Mouse (Mus musculus) liver, embryonic 14.5 days (tissue): Measurements from ENCODE around the gene Nrbf2. TPM values are rescaled to one million over a fixed set of nuclear protein-coding genes. Genes with fewer than 3 reads are reported as not detected.
A peak's percentile ranks its signal among the peaks of the same experiment; 100 is the strongest.

Experiments used
- ATAC-seq: fragments of 200-750 bp; cut with Nextera tagmentation; 2 replicates; pipeline ENCODE4 v1.8.0; 2017; ENCODE audit warnings: moderate number of reproducible peaks, mild to moderate bottlenecking, moderate library complexity; ENCODE audit not compliant: insufficient read depth
- DNase-seq, 3 experiments: peaks; one replicate each; pipeline ENCODE4 v3.0.0-alpha.2; 2012 to 2013; ENCODE audit warnings: low read depth in 3 of 3, low spot score in 3 of 3
- H3K27ac ChIP-seq: fragments of 300-500 bp; sonication (generic); 2 replicates; pipeline ENCODE4 v1.5.1; 2014; ENCODE audit warnings: moderate library complexity, mild to moderate bottlenecking, control low read depth, inconsistent platforms
- H3K27me3 ChIP-seq: fragments of 300-500 bp; sonication (generic); 2 replicates; pipeline ENCODE4 v1.6.1; 2014; ENCODE audit warnings: mild to moderate bottlenecking, low read length, moderate library complexity; ENCODE audit not compliant: control insufficient read depth, insufficient read depth
- H3K36me3 ChIP-seq: fragments of 300-500 bp; sonication (generic); replicated peaks from 2 replicates; pipeline ENCODE4 v1.6.1; 2014; ENCODE audit warnings: low read depth; ENCODE audit not compliant: control insufficient read depth, insufficient read depth
- H3K4me1 ChIP-seq, 2 experiments: fragments of 200-500 bp in 1 of 2; fragments of 300-500 bp in 1 of 2; sonication (generic) in 1 of 2; replicated peaks; 2 replicates each; pipeline ENCODE4 v1.6.1; 2012 to 2014; ENCODE audit warnings: antibody characterized with exemption in 1 of 2, inconsistent platforms in 1 of 2, low read length in 1 of 2; ENCODE audit not compliant: control insufficient read depth in 2 of 2, insufficient read depth in 2 of 2
- H3K4me2 ChIP-seq: fragments of 300-500 bp; sonication (generic); 2 replicates; pipeline ENCODE4 v1.6.1; 2014; ENCODE audit warnings: low read depth, mild to moderate bottlenecking, control low read depth, moderate library complexity
- H3K4me3 ChIP-seq, 2 experiments: fragments of 200-500 bp in 1 of 2; fragments of 300-500 bp in 1 of 2; sonication (generic) in 1 of 2; 2 replicates each; pipeline ENCODE4 v1.5.1; 2012 to 2014; ENCODE audit warnings: low read depth in 2 of 2, low read length in 2 of 2, mild to moderate bottlenecking in 2 of 2, control low read depth in 1 of 2, inconsistent platforms in 1 of 2, moderate library complexity in 1 of 2; ENCODE audit not compliant: insufficient read depth in 1 of 2
- H3K9ac ChIP-seq: fragments of 300-500 bp; sonication (generic); replicated peaks from 2 replicates; pipeline ENCODE4 v1.6.1; 2014; ENCODE audit warnings: mild to moderate bottlenecking, control low read depth, moderate library complexity
- H3K9me3 ChIP-seq: fragments of 300-500 bp; sonication (generic); 2 replicates; pipeline ENCODE4 v1.6.1; 2016; ENCODE audit warnings: low read length, mixed read lengths; ENCODE audit not compliant: control insufficient read depth
- CTCF ChIP-seq: IDR thresholded peaks from 2 replicates; pipeline ENCODE4 v1.5.1; 2016; ENCODE audit warnings: antibody characterized with exemption, low read depth, control low read depth
- EP300 ChIP-seq: IDR thresholded peaks from 2 replicates; pipeline ENCODE4 v1.6.1; 2016; ENCODE audit warnings: antibody characterized with exemption, low read depth
- WGBS: fragments of 180-500 bp; shearing (Covaris S2); extraction: QIAGEN DNeasy Blood & Tissue Kit; methylation state at CpG from one replicate; pipeline ENCODE4 v1.1.7; 2014; ENCODE audit not compliant: insufficient replicate concordance; 5-methylcytosine and 5-hydroxymethylcytosine counted together
- polyA plus RNA-seq, 2 experiments: library from polyadenylated mRNA; depleted of rRNA in 1 of 2; stranded (reverse) in 1 of 2; unstranded in 1 of 2; fragments of >200 nt; fragmentation: Nextera tagmentation in 1 of 2; extraction: Ambion mirVana in 1 of 2; gene quantifications; 2 replicates each; pipeline versions ENCODE4 v1.2.1 to v1.2.3; 2012 to 2014

Nrbf2 gene
- polyA plus RNA-seq, 2 experiments, result 5.5 to 15.0 TPM

GRCm38 (mm10) chr10:67247145-67247544 is 38.0 kb downstream of the Nrbf2 start:
- Histone ChIP-seq H3K4me1 (no peaks in the 10 kb centered on the region), H3K4me2 (no peak overlapping the region), H3K9ac (no peak overlapping the region), H3K27ac (no peak overlapping the region), H3K36me3 (peaks cover 19% of the 10 kb centered on the region), H3K4me3 (no peak overlapping the region), H3K9me3 (no peaks in the 10 kb centered on the region), H3K27me3 (no peaks in the 10 kb centered on the region)
- WGBS, result 73% methylated on average over 4 of the region's 4 CpGs
- ATAC-seq (no peak), DNase-seq (peak; percentile 26 to 32 (median 30))
- TF ChIP-seq EP300 (no peak), CTCF (peak; percentile 88)

- Histone ChIP-seq H3K36me3 (peaks cover 24% of the 10 kb centered on the region), H3K4me3 (no peak overlapping the region), H3K27me3 (no peaks in the 10 kb centered on the region), H3K4me2 (no peak overlapping the region), H3K9me3 (no peaks in the 10 kb centered on the region), H3K9ac (no peak overlapping the region), H3K4me1 (no peaks in the 10 kb centered on the region), H3K27ac (no peak overlapping the region)
- 66% methylated on average over 6 of the region's 6 CpGs for WGBS
- TF ChIP-seq EP300, result no peak
- no peak for TF ChIP-seq CTCF
- ATAC-seq (no peak), DNase-seq (no peak)
Measured at GRCm38 (mm10) chr10:67230439-67230838, 54.7 kb downstream of the Nrbf2 start.

- ATAC-seq, result no peak
- no peak for DNase-seq
- 83% methylated on average over 14 of the region's 14 CpGs for WGBS
- Histone ChIP-seq H3K36me3 (peaks cover 25% of the 10 kb centered on the region), H3K27ac (no peak overlapping the region), H3K4me1 (no peaks in the 10 kb centered on the region), H3K27me3 (no peaks in the 10 kb centered on the region), H3K9ac (no peak overlapping the region), H3K4me2 (no peak overlapping the region), H3K9me3 (no peaks in the 10 kb centered on the region), H3K4me3 (no peak overlapping the region)
- TF ChIP-seq EP300 (no peak), CTCF (no peak)
Measured at GRCm38 (mm10) chr10:67226543-67226942, 58.6 kb downstream of the Nrbf2 start.

GRCm38 (mm10) chr10:67226109-67226508 is 59.0 kb downstream of the Nrbf2 start:
- H3K9ac ChIP-seq, result no peak overlapping the region
- H3K4me3 ChIP-seq, result no peak overlapping the region
- peaks cover 25% of the 10 kb centered on the region for H3K36me3 ChIP-seq
- no peaks in the 10 kb centered on the region for H3K4me1 ChIP-seq
- 47% methylated on average over 7 of the region's 7 CpGs for WGBS
- no peak; the same call in 1 of the 2 replicates for ATAC-seq
- no peak overlapping the region for H3K27ac ChIP-seq
- DNase-seq, result peak in 1 of 3 experiments; percentile 13
- TF ChIP-seq EP300, result no peak
- TF ChIP-seq CTCF, result no peak
- no peak overlapping the region for H3K4me2 ChIP-seq
- no peaks in the 10 kb centered on the region for H3K9me3 ChIP-seq
- H3K27me3 ChIP-seq, result no peaks in the 10 kb centered on the region

GRCm38 (mm10) chr10:67225528-67225927 is 59.6 kb downstream of the Nrbf2 start:
- Histone ChIP-seq H3K27ac (no peak overlapping the region), H3K4me1 (no peaks in the 10 kb centered on the region), H3K27me3 (no peaks in the 10 kb centered on the region), H3K36me3 (peaks cover 27% of the 10 kb centered on the region), H3K9me3 (no peaks in the 10 kb centered on the region), H3K4me3 (no peak overlapping the region), H3K9ac (no peak overlapping the region), H3K4me2 (no peak overlapping the region)
- TF ChIP-seq CTCF (no peak), EP300 (no peak)
- ATAC-seq, result no peak
- 69% methylated on average over 6 of the region's 6 CpGs for WGBS
- DNase-seq, result no peak

GRCm38 (mm10) chr10:67223942-67224341 is 61.2 kb downstream of the Nrbf2 start:
- ATAC-seq (no peak), DNase-seq (no peak)
- Histone ChIP-seq H3K4me3 (no peak overlapping the region), H3K9ac (no peak overlapping the region), H3K27ac (no peak overlapping the region), H3K9me3 (no peaks in the 10 kb centered on the region), H3K4me1 (no peaks in the 10 kb centered on the region), H3K36me3 (peaks cover 39% of the 10 kb centered on the region), H3K4me2 (no peak overlapping the region), H3K27me3 (no peaks in the 10 kb centered on the region)
- 60% methylated on average over 3 of the region's 4 CpGs for WGBS
- TF ChIP-seq EP300 (no peak), CTCF (no peak)
